ENCODE assay signal across 8 mouse cellular contexts in the genomic region with DNA sequence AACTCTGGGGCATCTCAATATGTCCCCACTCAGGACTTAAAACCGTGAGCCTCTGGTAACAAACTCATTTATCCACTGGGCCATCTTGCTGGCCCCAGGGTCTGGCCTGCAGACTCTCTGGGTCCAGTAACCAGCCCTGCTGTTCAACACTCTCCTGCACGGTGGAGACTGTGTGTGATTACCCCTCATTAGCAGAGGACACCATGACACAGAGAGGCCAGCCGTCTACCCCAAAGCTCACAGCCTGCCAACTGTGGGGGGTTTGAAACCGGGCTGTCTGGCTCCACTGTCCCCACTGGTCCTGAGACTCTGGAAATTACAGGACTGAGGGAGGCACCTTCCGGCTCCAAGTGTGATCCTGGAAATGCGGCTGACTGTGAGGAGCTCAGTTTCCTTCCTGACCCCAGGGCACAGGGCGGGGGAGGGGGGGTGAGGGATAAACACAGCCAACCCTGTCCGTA. TPM values are rescaled to one million over a fixed set of nuclear protein-coding genes. Genes with fewer than 3 reads are reported as not detected.
DNase-seq lines count a peak whose midpoint lies in the region; ATAC-seq and TF ChIP-seq lines count a peak whose summit lies in the region.

No protein-coding gene starts in this region.

- peaks cover 33% of the 10 kb centered on the region for H3K4me1 ChIP-seq in forebrain, embryonic 15.5 days
- peaks cover 9% of the 10 kb centered on the region; the same call in 1 of the 2 replicates for H3K4me1 ChIP-seq in kidney, adult 2 months (ENCODE audit: control insufficient read depth, insufficient read depth, low read length)

- H3K27ac ChIP-seq in forebrain, embryonic 15.5 days (replicated peaks) = peak overlapping the region; percentile 4
- peak overlapping the region; percentile 72 for H3K27ac ChIP-seq in kidney, adult 2 months (ENCODE audit: insufficient read depth, low read depth, low read length)

- H3K36me3 ChIP-seq in forebrain, embryonic 15.5 days = no peaks in the 10 kb centered on the region
- no peaks in the 10 kb centered on the region for H3K36me3 ChIP-seq in kidney, adult 2 months (ENCODE audit: control insufficient read depth, insufficient read depth, low read length)

- peak overlapping the region; percentile 20 for H3K4me3 ChIP-seq in forebrain, embryonic 15.5 days
- H3K4me3 ChIP-seq in kidney, adult 2 months (ENCODE audit: insufficient read depth, low read depth, low read length) = peak overlapping the region; percentile 95

- WGBS in forebrain, embryonic 15.5 days = 49% methylated on average over 8 of the region's 8 CpGs
- 27% methylated on average over 8 of the region's 8 CpGs for WGBS in kidney, adult 2 months

- H3K4me2 ChIP-seq in forebrain, embryonic 15.5 days (replicated peaks) = peak overlapping the region; percentile 78

- intact Hi-C loops in left cerebral cortex, postnatal 4 days (cut with DNase I) = no loop called here

- no peak overlapping the region; the same call in 1 of the 2 replicates for H3K9ac ChIP-seq in forebrain, embryonic 15.5 days (replicated peaks)

- no peaks in the 10 kb centered on the region for H3K9me3 ChIP-seq in forebrain, embryonic 15.5 days

- ATAC-seq in forebrain, embryonic 15.5 days (replicated peaks) = no peak

- peak; percentile 42 for DNase-seq in adrenal gland, adult 2 months
- no peak for DNase-seq in adrenal gland, adult 8-10 months
- DNase-seq in kidney, adult 2 months = peak; percentile 71
- DNase-seq in lung, postnatal 14 days = peak; percentile 42
- no peak for DNase-seq in spleen, postnatal 10 days (ENCODE audit: low spot score in 2 of 2)
- DNase-seq in urinary bladder, postnatal 36 days (ENCODE audit: low spot score in 2 of 2) = no peak
- no peak for DNase-seq in left cerebral cortex, postnatal 4 days

- no peaks in the 10 kb centered on the region for H3K27me3 ChIP-seq in forebrain, embryonic 15.5 days
- H3K27me3 ChIP-seq in kidney, adult 2 months (replicated peaks; ENCODE audit: control insufficient read depth, insufficient read depth, low read length) = no peaks in the 10 kb centered on the region

- TF ChIP-seq CTCF in kidney, adult 2 months (conservative IDR thresholded peaks at IDR 0.05; ENCODE audit: insufficient read depth, insufficient read length, low read depth, low read length) = no peak

- no peak for TF ChIP-seq POLR2A in kidney, adult 2 months (IDR thresholded peaks at IDR 0.05; ENCODE audit: low read depth, low read length)

RNA-seq across cellular contexts. Expression of a gene that starts 2.0 kb away (rescaled TPM):
- total RNA-seq in adrenal gland, adult 2 months (2021) = 10 to 100 TPM; 14.0 to 25.8 TPM
- polyA plus RNA-seq in adrenal gland, adult 2 months (2012; rRNA removed) = 10.2 and 12.3 TPM in 2 replicates
- total RNA-seq in adrenal gland, adult 8-10 months (2022) = 10 to 100 TPM; 16.1 to 26.7 (median 21.0) TPM
- 11.6 and 12.8 TPM in 2 replicates for polyA plus RNA-seq in forebrain, embryonic 15.5 days (2015; fragmentation: Nextera tagmentation; extraction: Ambion mirVana)
- polyA plus RNA-seq in kidney, adult 2 months (2012; rRNA removed) = 10.4 and 12.5 TPM in 2 replicates
- 10 to 100 TPM; 15.0 to 16.6 TPM for total RNA-seq in left cerebral cortex, postnatal 4 days (2021)

RNA-seq across cellular contexts. Expression of a gene that starts 11.3 kb away (rescaled TPM):
- 100 to 1,000 TPM; 236 to 301 TPM for total RNA-seq in adrenal gland, adult 2 months (2021)
- 138 and 163 TPM in 2 replicates for polyA plus RNA-seq in adrenal gland, adult 2 months (2012; rRNA removed)
- 100 to 1,000 TPM; 179 to 244 (median 222) TPM for total RNA-seq in adrenal gland, adult 8-10 months (2022)
- 372 and 377 TPM in 2 replicates for polyA plus RNA-seq in forebrain, embryonic 15.5 days (2015; fragmentation: Nextera tagmentation; extraction: Ambion mirVana)
- 97.9 and 128 TPM in 2 replicates for polyA plus RNA-seq in kidney, adult 2 months (2012; rRNA removed)
- 100 to 1,000 TPM; 119 to 123 TPM for total RNA-seq in left cerebral cortex, postnatal 4 days (2021)

RNA-seq across cellular contexts. Expression of a gene that starts 23.4 kb away (rescaled TPM):
- total RNA-seq in adrenal gland, adult 2 months (2021) = 10 to 100 TPM; 12.4 to 13.4 TPM
- 12.7 and 15.5 TPM in 2 replicates for polyA plus RNA-seq in adrenal gland, adult 2 months (2012; rRNA removed)
- 10 to 100 TPM; 13.4 to 28.4 (median 22.0) TPM for total RNA-seq in adrenal gland, adult 8-10 months (2022)
- 28.2 and 28.8 TPM in 2 replicates for polyA plus RNA-seq in forebrain, embryonic 15.5 days (2015; fragmentation: Nextera tagmentation; extraction: Ambion mirVana)
- polyA plus RNA-seq in kidney, adult 2 months (2012; rRNA removed) = 7.4 and 8.9 TPM in 2 replicates
- total RNA-seq in left cerebral cortex, postnatal 4 days (2021) = 10 to 100 TPM; 27.5 to 30.8 TPM

RNA-seq across cellular contexts. Expression of a gene that starts 46.3 kb away (rescaled TPM):
- total RNA-seq in adrenal gland, adult 2 months (2021) = 10 to 100 TPM; 19.0 to 25.7 TPM
- polyA plus RNA-seq in adrenal gland, adult 2 months (2012; rRNA removed) = 1.4 and 1.8 TPM in 2 replicates
- 10 to 100 TPM; 17.1 to 23.2 (median 17.5) TPM for total RNA-seq in adrenal gland, adult 8-10 months (2022)
- 24.9 and 26.0 TPM in 2 replicates for polyA plus RNA-seq in forebrain, embryonic 15.5 days (2015; fragmentation: Nextera tagmentation; extraction: Ambion mirVana)
- polyA plus RNA-seq in kidney, adult 2 months (2012; rRNA removed) = 4.3 and 5.9 TPM in 2 replicates
- 10 to 100 TPM; 26.4 to 33.6 TPM for total RNA-seq in left cerebral cortex, postnatal 4 days (2021)

RNA-seq across cellular contexts. Expression of a gene that starts 49.7 kb away (rescaled TPM):
- 10 to 100 TPM; 37.7 to 41.3 TPM for total RNA-seq in adrenal gland, adult 2 months (2021)
- polyA plus RNA-seq in adrenal gland, adult 2 months (2012; rRNA removed) = 11.3 and 12.7 TPM in 2 replicates
- 10 to 100 TPM; 41.9 to 46.9 (median 45.6) TPM for total RNA-seq in adrenal gland, adult 8-10 months (2022)
- 70.3 and 70.5 TPM in 2 replicates for polyA plus RNA-seq in forebrain, embryonic 15.5 days (2015; fragmentation: Nextera tagmentation; extraction: Ambion mirVana)
- 20.5 and 23.6 TPM in 2 replicates for polyA plus RNA-seq in kidney, adult 2 months (2012; rRNA removed)
- total RNA-seq in left cerebral cortex, postnatal 4 days (2021) = 10 to 100 TPM; 44.4 to 46.9 TPM

Comparison
In these comparisons a context has a peak if more than half of its experiments do, and no peak if none do; other contexts are left out.
1. DNase-seq: peak in adrenal gland, adult 2 months (single experiment), kidney, adult 2 months (single experiment) and lung, postnatal 14 days (single experiment); none in adrenal gland, adult 8-10 months (single experiment), spleen, postnatal 10 days (0 of 2), urinary bladder, postnatal 36 days (0 of 2) and left cerebral cortex, postnatal 4 days (single experiment).